ENCODE assay signal across 8 mouse cellular contexts in genomic region chr19:10523483-10524080, GRCm38 (mm10). TPM values are rescaled to one million over a fixed set of nuclear protein-coding genes. Genes with fewer than 3 reads are reported as not detected.
A peak's percentile ranks its signal among the peaks of the same experiment; 100 is the strongest.
DNase-seq lines count a peak whose midpoint lies in the region; ATAC-seq lines count a peak whose summit lies in the region.
"Had no signal": no experiment of that assay in that cellular context is flagged by ENCODE, and none has a peak within 500 bp of the region (broad histone marks: within the 10 kb centered on the region; RNA-seq: fewer than 3 reads in every experiment).

No protein-coding gene starts in this region.

- H3K9me3 ChIP-seq in liver, embryonic 11.5 days (ENCODE audit: control insufficient read depth, low read length) = no peaks in the 10 kb centered on the region
- H3K9me3 ChIP-seq in embryonic facial prominence, embryonic 14.5 days (ENCODE audit: control insufficient read depth, low read length) = no peaks in the 10 kb centered on the region
- no peaks in the 10 kb centered on the region for H3K9me3 ChIP-seq in limb, embryonic 10.5 days (replicated peaks)
- no peaks in the 10 kb centered on the region for H3K9me3 ChIP-seq in neural tube, embryonic 13.5 days

- peak overlapping the region; percentile 83 for H3K27ac ChIP-seq in liver, embryonic 11.5 days (ENCODE audit: low read depth, low read length)
- no peak overlapping the region for H3K27ac ChIP-seq in embryonic facial prominence, embryonic 14.5 days (replicated peaks; ENCODE audit: low read depth, low read length)
- H3K27ac ChIP-seq in limb, embryonic 10.5 days = no peak overlapping the region
- no peak overlapping the region for H3K27ac ChIP-seq in neural tube, embryonic 13.5 days (replicated peaks)

- no peak for DNase-seq in liver, embryonic 11.5 days (ENCODE audit: low spot score)
- DNase-seq in liver = no peak
- no peak for DNase-seq in embryonic facial prominence, embryonic 14.5 days (ENCODE audit: low spot score)
- DNase-seq in limb, embryonic 10.5 days (ENCODE audit: low spot score) = no peak
- DNase-seq in thymus, postnatal 10 days (ENCODE audit: low spot score in 2 of 2) = no peak
- no peak for DNase-seq in thymus, postnatal 25 days
- DNase-seq: kidney, adult 2 months had no signal

- ATAC-seq in liver, embryonic 11.5 days (replicated peaks; ENCODE audit: low FRiP score) = no peak
- ATAC-seq in embryonic facial prominence, embryonic 14.5 days (ENCODE audit: low read depth) = no peak
- ATAC-seq in neural tube, embryonic 13.5 days (ENCODE audit: low read depth) = no peak

- peak overlapping the region; percentile 76 for H3K4me2 ChIP-seq in liver, embryonic 11.5 days
- H3K4me2 ChIP-seq in embryonic facial prominence, embryonic 14.5 days (ENCODE audit: low read depth, low read length) = peak overlapping the region; percentile 72
- peak overlapping the region; percentile 75 for H3K4me2 ChIP-seq in neural tube, embryonic 13.5 days

- 49% methylated on average over 5 of the region's 5 CpGs for WGBS in liver, embryonic 11.5 days
- 85% methylated on average over 5 of the region's 5 CpGs for WGBS in embryonic facial prominence, embryonic 14.5 days
- 85% methylated on average over 5 of the region's 5 CpGs for WGBS in limb, embryonic 10.5 days
- WGBS in neural tube, embryonic 13.5 days = 83% methylated on average over 5 of the region's 5 CpGs

- peaks cover 6% of the 10 kb centered on the region; the same call in 1 of the 2 replicates for H3K36me3 ChIP-seq in liver, embryonic 11.5 days (ENCODE audit: control insufficient read depth, insufficient read depth, low read length)
- peaks cover 8% of the 10 kb centered on the region for H3K36me3 ChIP-seq in embryonic facial prominence, embryonic 14.5 days (ENCODE audit: control insufficient read depth, insufficient read depth, low read length)
- peaks cover 24% of the 10 kb centered on the region for H3K36me3 ChIP-seq in limb, embryonic 10.5 days
- peaks cover 10% of the 10 kb centered on the region; the same call in 1 of the 2 replicates for H3K36me3 ChIP-seq in neural tube, embryonic 13.5 days

- no peaks in the 10 kb centered on the region for H3K27me3 ChIP-seq in liver, embryonic 11.5 days (replicated peaks; ENCODE audit: control insufficient read depth, insufficient read depth, low read length)
- H3K27me3 ChIP-seq in embryonic facial prominence, embryonic 14.5 days (replicated peaks; ENCODE audit: control insufficient read depth, insufficient read depth, low read length) = no peaks in the 10 kb centered on the region
- H3K27me3 ChIP-seq in limb, embryonic 10.5 days (ENCODE audit: low read depth, poor library complexity, severe bottlenecking) = no peaks in the 10 kb centered on the region
- H3K27me3 ChIP-seq in neural tube, embryonic 13.5 days = no peaks in the 10 kb centered on the region

- H3K9ac ChIP-seq in liver, embryonic 11.5 days (ENCODE audit: low read depth, low read length) = peak overlapping the region; percentile 57
- no peak overlapping the region for H3K9ac ChIP-seq in embryonic facial prominence, embryonic 14.5 days (ENCODE audit: low read depth, low read length)
- peak overlapping the region; percentile 17; the same call in 1 of the 2 replicates for H3K9ac ChIP-seq in neural tube, embryonic 13.5 days

- peak overlapping the region; percentile 96 for H3K4me3 ChIP-seq in liver, embryonic 11.5 days (ENCODE audit: low read depth, low read length)
- peak overlapping the region; percentile 99; the same call in 1 of the 2 replicates for H3K4me3 ChIP-seq in embryonic facial prominence, embryonic 14.5 days (ENCODE audit: low read depth, low read length)
- H3K4me3 ChIP-seq in limb, embryonic 10.5 days = peak overlapping the region; percentile 80
- peak overlapping the region; percentile 98; the same call in 1 of the 2 replicates for H3K4me3 ChIP-seq in neural tube, embryonic 13.5 days

- peaks cover 34% of the 10 kb centered on the region for H3K4me1 ChIP-seq in liver, embryonic 11.5 days (replicated peaks; ENCODE audit: control insufficient read depth, insufficient read depth, low read length)
- H3K4me1 ChIP-seq in embryonic facial prominence, embryonic 14.5 days (ENCODE audit: control insufficient read depth, insufficient read depth, low read length) = peaks cover 15% of the 10 kb centered on the region
- peaks cover 22% of the 10 kb centered on the region for H3K4me1 ChIP-seq in limb, embryonic 10.5 days
- H3K4me1 ChIP-seq in neural tube, embryonic 13.5 days (replicated peaks) = peaks cover 38% of the 10 kb centered on the region

RNA-seq across cellular contexts. Expression of gene Cpsf7, which starts 1.5 kb away (rescaled TPM):
- polyA plus RNA-seq in liver, embryonic 11.5 days (2014; fragmentation: Nextera tagmentation; extraction: Ambion mirVana) = 42.6 and 44.8 TPM in 2 replicates
- polyA plus RNA-seq in embryonic facial prominence, embryonic 14.5 days (2014; fragmentation: Nextera tagmentation; extraction: Ambion mirVana) = 50.9 TPM in 2 replicates
- polyA plus RNA-seq in limb, embryonic 10.5 days (2016; fragmentation: Nextera tagmentation; extraction: Ambion mirVana) = 53.7 and 58.2 TPM in 2 replicates
- 47.3 and 60.1 TPM in 2 replicates for polyA plus RNA-seq in neural tube, embryonic 13.5 days (2015; fragmentation: Nextera tagmentation; extraction: Ambion mirVana)

RNA-seq across cellular contexts. Expression of gene Sdhaf2, which starts 2.4 kb away (rescaled TPM):
- polyA plus RNA-seq in liver, embryonic 11.5 days (2014; fragmentation: Nextera tagmentation; extraction: Ambion mirVana) = 60.4 and 63.0 TPM in 2 replicates
- polyA plus RNA-seq in embryonic facial prominence, embryonic 14.5 days (2014; fragmentation: Nextera tagmentation; extraction: Ambion mirVana) = 57.0 and 62.1 TPM in 2 replicates
- polyA plus RNA-seq in limb, embryonic 10.5 days (2016; fragmentation: Nextera tagmentation; extraction: Ambion mirVana) = 64.7 and 70.2 TPM in 2 replicates
- polyA plus RNA-seq in neural tube, embryonic 13.5 days (2015; fragmentation: Nextera tagmentation; extraction: Ambion mirVana) = 72.1 and 77.0 TPM in 2 replicates

RNA-seq across cellular contexts. Expression of gene Tmem216, which starts 32.5 kb away (rescaled TPM):
- polyA plus RNA-seq in liver, embryonic 11.5 days (2014; fragmentation: Nextera tagmentation; extraction: Ambion mirVana) = 33.7 and 35.9 TPM in 2 replicates
- polyA plus RNA-seq in embryonic facial prominence, embryonic 14.5 days (2014; fragmentation: Nextera tagmentation; extraction: Ambion mirVana) = 42.6 and 49.7 TPM in 2 replicates
- 60.0 and 62.2 TPM in 2 replicates for polyA plus RNA-seq in limb, embryonic 10.5 days (2016; fragmentation: Nextera tagmentation; extraction: Ambion mirVana)
- 51.0 and 51.6 TPM in 2 replicates for polyA plus RNA-seq in neural tube, embryonic 13.5 days (2015; fragmentation: Nextera tagmentation; extraction: Ambion mirVana)

RNA-seq across cellular contexts. Expression of gene Ppp1r32, which starts 40.9 kb away (rescaled TPM):
- polyA plus RNA-seq in liver, embryonic 11.5 days (2014; fragmentation: Nextera tagmentation; extraction: Ambion mirVana) = 0.12 TPM in 1 of 2 replicates, not detected in the other
- polyA plus RNA-seq in embryonic facial prominence, embryonic 14.5 days (2014; fragmentation: Nextera tagmentation; extraction: Ambion mirVana) = 0.45 and 2.5 TPM in 2 replicates
- not detected in 2 replicates for polyA plus RNA-seq in limb, embryonic 10.5 days (2016; fragmentation: Nextera tagmentation; extraction: Ambion mirVana)
- polyA plus RNA-seq in neural tube, embryonic 13.5 days (2015; fragmentation: Nextera tagmentation; extraction: Ambion mirVana) = 0.18 and 0.22 TPM in 2 replicates

RNA-seq across cellular contexts. Expression of gene Cyb561a3, which starts 53.4 kb away (rescaled TPM):
- polyA plus RNA-seq in liver, embryonic 11.5 days (2014; fragmentation: Nextera tagmentation; extraction: Ambion mirVana) = 14.9 and 18.5 TPM in 2 replicates
- polyA plus RNA-seq in embryonic facial prominence, embryonic 14.5 days (2014; fragmentation: Nextera tagmentation; extraction: Ambion mirVana) = 17.8 and 20.7 TPM in 2 replicates
- polyA plus RNA-seq in limb, embryonic 10.5 days (2016; fragmentation: Nextera tagmentation; extraction: Ambion mirVana) = 14.0 and 16.3 TPM in 2 replicates
- polyA plus RNA-seq in neural tube, embryonic 13.5 days (2015; fragmentation: Nextera tagmentation; extraction: Ambion mirVana) = 17.7 and 18.0 TPM in 2 replicates
